Mouse (Mus musculus) hindbrain, embryonic 15.5 days (tissue): ENCODE results near the gene 4930435E12Rik. TPM values are rescaled to one million over a fixed set of nuclear protein-coding genes. Genes with fewer than 3 reads are reported as not detected.

Experiments
- ATAC-seq: fragments of 200-750 bp; cut with Nextera tagmentation; 2 replicates; pipeline ENCODE4 v1.8.0; 2017; ENCODE audit warnings: low read depth, moderate number of reproducible peaks, moderate TSS enrichment; ENCODE audit not compliant: low FRiP score
- H3K27ac ChIP-seq: fragments of 300-500 bp; sonication (generic); replicated peaks from 2 replicates; pipeline ENCODE4 v1.5.1; 2015; ENCODE audit warnings: mild to moderate bottlenecking, inconsistent platforms
- H3K27me3 ChIP-seq: fragments of 300-500 bp; sonication (generic); 2 replicates; pipeline ENCODE4 v1.6.1; 2015; ENCODE audit warnings: control low read depth, inconsistent platforms
- H3K36me3 ChIP-seq: fragments of 300-500 bp; sonication (generic); 2 replicates; pipeline ENCODE4 v1.6.1; 2015; ENCODE audit warnings: control low read depth, inconsistent platforms
- H3K4me1 ChIP-seq: fragments of 300-500 bp; sonication (generic); replicated peaks from 2 replicates; pipeline ENCODE4 v1.6.1; 2015; ENCODE audit warnings: control low read depth, inconsistent platforms
- H3K4me2 ChIP-seq: fragments of 300-500 bp; sonication (generic); 2 replicates; pipeline ENCODE4 v1.6.1; 2015; ENCODE audit warnings: moderate library complexity, mild to moderate bottlenecking, inconsistent platforms
- H3K4me3 ChIP-seq: fragments of 300-500 bp; sonication (generic); 2 replicates; pipeline ENCODE4 v1.5.1; 2015; ENCODE audit warnings: mild to moderate bottlenecking, inconsistent platforms
- H3K9ac ChIP-seq: fragments of 300-500 bp; sonication (generic); 2 replicates; pipeline ENCODE4 v1.6.1; 2015; ENCODE audit warnings: inconsistent platforms
- H3K9me3 ChIP-seq: fragments of 300-500 bp; sonication (generic); 2 replicates; pipeline ENCODE4 v1.6.1; 2016; ENCODE audit warnings: control low read depth, inconsistent platforms
- WGBS: fragments of 180-500 bp; shearing (Covaris S2); methylation state at CpG from one replicate; pipeline ENCODE4 v1.1.7; 2015; 5-methylcytosine and 5-hydroxymethylcytosine counted together
- polyA plus RNA-seq: library from polyadenylated mRNA; unstranded; fragments of >200 nt; fragmentation: Nextera tagmentation; extraction: Ambion mirVana; gene quantifications from 2 replicates; pipeline ENCODE4 v1.2.1, GENCODE M21; 2015

4930435E12Rik gene
- polyA plus RNA-seq, 1 experiment from 2014 or later = not detected

DNA sequence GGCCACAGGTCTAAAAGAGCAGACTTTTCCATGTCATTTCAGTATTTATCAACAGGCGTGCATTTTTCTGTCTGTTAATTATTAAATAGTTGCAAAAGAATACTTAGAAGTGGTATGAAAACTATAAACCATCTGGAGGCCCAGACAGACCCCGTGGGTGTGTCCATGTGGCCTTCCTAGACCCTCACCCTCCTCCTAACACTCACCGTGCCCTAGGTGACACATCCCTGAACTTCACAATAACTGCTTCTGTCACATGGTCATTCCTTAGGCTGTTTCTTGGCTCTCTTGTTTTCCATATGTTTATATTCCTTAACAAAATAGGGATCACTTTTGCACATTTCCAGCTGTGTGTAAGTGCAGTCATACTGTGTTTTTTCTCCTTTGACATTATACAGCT is 61.9 kb downstream of the 4930435E12Rik start:
- Histone ChIP-seq H3K4me3 (no peak overlapping the region), H3K36me3 (peaks cover 40% of the 10 kb centered on the region), H3K9ac (no peak overlapping the region), H3K4me1 (no peaks in the 10 kb centered on the region), H3K9me3 (no peaks in the 10 kb centered on the region), H3K27ac (no peak overlapping the region), H3K27me3 (no peaks in the 10 kb centered on the region), H3K4me2 (no peak overlapping the region)
- ATAC-seq = no peak
- WGBS = 64% methylated on average over 3 of the region's 3 CpGs

GRCm38 (mm10) chr16:38763508-38763907 is 65.0 kb downstream of the 4930435E12Rik start:
- H3K27me3 ChIP-seq = no peaks in the 10 kb centered on the region
- no peak overlapping the region for H3K9ac ChIP-seq
- no peak for ATAC-seq
- H3K27ac ChIP-seq = no peak overlapping the region
- no peak overlapping the region for H3K4me3 ChIP-seq
- H3K4me2 ChIP-seq = no peak overlapping the region
- H3K4me1 ChIP-seq = no peaks in the 10 kb centered on the region
- WGBS = 87% methylated on average over 4 of the region's 4 CpGs
- H3K36me3 ChIP-seq = peaks cover 41% of the 10 kb centered on the region
- H3K9me3 ChIP-seq = no peaks in the 10 kb centered on the region

GRCm38 (mm10) chr16:38762401-38762800 is 66.1 kb downstream of the 4930435E12Rik start:
- H3K36me3 ChIP-seq = peaks cover 42% of the 10 kb centered on the region
- H3K4me1 ChIP-seq = no peaks in the 10 kb centered on the region
- no peak overlapping the region for H3K27ac ChIP-seq
- H3K4me2 ChIP-seq = no peak overlapping the region
- ATAC-seq = no peak
- no peaks in the 10 kb centered on the region for H3K9me3 ChIP-seq
- no peak overlapping the region for H3K9ac ChIP-seq
- 90% methylated on average over 8 of the region's 8 CpGs for WGBS
- H3K27me3 ChIP-seq = no peaks in the 10 kb centered on the region
- no peak overlapping the region for H3K4me3 ChIP-seq

Other genes with a start within 250 kb of the 4930435E12Rik start
- gene Arhgap31, start 115.5 kb downstream of the 4930435E12Rik start, polyA plus RNA-seq = 5.8 and 6.4 TPM in 2 replicates
- gene B4galt4, start 86.5 kb downstream of the 4930435E12Rik start, polyA plus RNA-seq = 35.6 and 39.1 TPM in 2 replicates
- gene Upk1b, start 28.4 kb downstream of the 4930435E12Rik start, polyA plus RNA-seq = 0.56 and 0.72 TPM in 2 replicates
- gene Igsf11, start 63.9 kb upstream of the 4930435E12Rik start, polyA plus RNA-seq = 3.2 and 4.3 TPM in 2 replicates